Mouse (Mus musculus) liver, embryonic 11.5 days (tissue): Measurements from ENCODE around the gene Atp4a. TPM values are rescaled to one million over a fixed set of nuclear protein-coding genes. Genes with fewer than 3 reads are reported as not detected.
A peak's percentile ranks its signal among the peaks of the same experiment; 100 is the strongest.
"Not testable (repeated sequence)": the region's sequence is repeated elsewhere in the genome, so short reads cannot be mapped to it uniquely, and the experiment has no call there.

Experiments
- ATAC-seq: fragments of 200-750 bp; cut with Nextera tagmentation; replicated peaks from 2 replicates; pipeline ENCODE4 v1.8.0; 2017; ENCODE audit warnings: moderate number of reproducible peaks, mild to moderate bottlenecking, moderate TSS enrichment, moderate library complexity; ENCODE audit not compliant: low FRiP score
- DNase-seq: peaks from one replicate; pipeline ENCODE4 v3.0.0-alpha.2; 2017; ENCODE audit warnings: low spot score
- H3K27ac ChIP-seq: fragments of 300-500 bp; sonication (generic); 2 replicates; pipeline ENCODE4 v1.5.1; 2014; ENCODE audit warnings: mild to moderate bottlenecking, low read depth, low read length, control low read depth
- H3K27me3 ChIP-seq: fragments of 300-500 bp; sonication (generic); replicated peaks from 2 replicates; pipeline ENCODE4 v1.6.1; 2014; ENCODE audit warnings: low read length, mixed read lengths; ENCODE audit not compliant: control insufficient read depth, insufficient read depth
- H3K36me3 ChIP-seq: fragments of 300-500 bp; sonication (generic); 2 replicates; pipeline ENCODE4 v1.6.1; 2014; ENCODE audit warnings: mild to moderate bottlenecking, low read length, moderate library complexity, mixed read lengths; ENCODE audit not compliant: control insufficient read depth, insufficient read depth
- H3K4me1 ChIP-seq: fragments of 300-500 bp; sonication (generic); replicated peaks from 2 replicates; pipeline ENCODE4 v1.6.1; 2014; ENCODE audit warnings: low read length, mixed read lengths; ENCODE audit not compliant: control insufficient read depth, insufficient read depth
- H3K4me2 ChIP-seq: fragments of 300-500 bp; sonication (generic); 2 replicates; pipeline ENCODE4 v1.6.1; 2014; ENCODE audit warnings: mild to moderate bottlenecking, control low read depth, moderate library complexity
- H3K4me3 ChIP-seq: fragments of 300-500 bp; sonication (generic); 2 replicates; pipeline ENCODE4 v1.5.1; 2014; ENCODE audit warnings: low read depth, low read length, control low read depth
- H3K9ac ChIP-seq: fragments of 300-500 bp; sonication (generic); 2 replicates; pipeline ENCODE4 v1.6.1; 2014; ENCODE audit warnings: low read depth, low read length, control low read depth
- H3K9me3 ChIP-seq: fragments of 300-500 bp; sonication (generic); 2 replicates; pipeline ENCODE4 v1.6.1; 2016; ENCODE audit warnings: low read length, inconsistent platforms, mixed read lengths; ENCODE audit not compliant: control insufficient read depth
- WGBS: fragments of 180-500 bp; shearing (Covaris S2); extraction: QIAGEN DNeasy Blood & Tissue Kit; methylation state at CpG from one replicate; pipeline ENCODE4 v1.1.7; 2014; 5-methylcytosine and 5-hydroxymethylcytosine counted together
- polyA plus RNA-seq: library from polyadenylated mRNA; unstranded; fragments of >200 nt; fragmentation: Nextera tagmentation; extraction: Ambion mirVana; gene quantifications from 2 replicates; pipeline ENCODE4 v1.2.1, GENCODE M21; 2014

Gene Atp4a
- polyA plus RNA-seq, 1 experiment from 2014 or later, result 1.9 TPM

DNA sequence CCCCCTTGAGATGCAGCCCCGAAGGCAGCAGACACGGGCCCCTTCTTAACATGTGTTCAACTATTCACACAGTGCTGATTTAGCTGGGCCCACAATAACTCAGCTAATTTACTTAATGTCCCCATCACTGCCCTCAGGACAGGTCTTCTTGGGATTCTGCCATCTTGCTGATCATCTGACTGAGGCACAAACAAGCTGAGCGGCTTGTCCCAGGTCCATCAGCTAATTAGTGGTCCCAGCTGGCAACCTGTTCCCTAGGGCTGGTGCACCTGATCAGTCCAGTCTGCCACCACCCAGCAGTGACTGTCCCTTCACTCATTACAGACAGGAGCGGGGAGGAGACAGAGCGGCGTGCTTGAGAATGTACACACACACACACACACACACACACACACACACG lies 9.3 kb downstream of the Atp4a start:
- Histone ChIP-seq H3K4me2 (no peak overlapping the region), H3K9ac (no peak overlapping the region), H3K27ac (no peak overlapping the region), H3K36me3 (no peaks in the 10 kb centered on the region), H3K4me1 (peaks cover 13% of the 10 kb centered on the region), H3K27me3 (peaks cover 9% of the 10 kb centered on the region), H3K9me3 (no peaks in the 10 kb centered on the region), H3K4me3 (no peak overlapping the region)
- DNase-seq (no peak), ATAC-seq (no peak)
- 89% methylated on average over 7 of the region's 7 CpGs for WGBS

DNA sequence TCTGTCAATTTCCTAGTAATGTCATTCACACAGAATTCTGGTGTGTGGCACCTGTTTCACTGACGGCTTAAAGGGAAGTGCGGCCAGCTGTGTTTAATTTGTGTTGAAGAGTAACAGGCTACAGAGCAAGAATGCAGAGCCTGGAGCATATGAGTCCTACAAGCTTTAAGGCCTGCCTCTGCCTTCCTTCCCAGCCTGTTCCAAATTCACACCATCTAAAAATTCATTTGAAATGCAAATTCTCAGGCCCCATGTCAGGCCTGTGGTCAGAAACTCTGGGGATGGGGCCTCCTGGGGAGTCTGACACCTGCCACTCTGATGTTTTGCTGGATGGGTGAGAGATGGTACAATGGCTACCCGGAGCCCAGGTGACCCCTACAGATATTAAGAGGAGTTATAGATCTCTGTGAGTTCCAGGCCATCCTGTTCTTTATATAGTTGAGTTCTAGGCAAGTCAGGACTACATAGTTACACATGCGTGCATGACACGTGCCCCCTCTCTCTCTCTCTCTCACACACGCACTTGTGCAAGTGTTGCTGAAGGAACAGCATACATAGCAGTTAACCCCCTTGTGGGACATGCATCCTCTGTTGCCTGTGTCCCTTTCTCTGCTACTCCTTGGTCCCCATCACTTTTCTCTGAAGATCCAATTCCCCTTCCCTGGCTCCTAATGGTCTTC lies 11.4 kb downstream of the Atp4a start:
- Histone ChIP-seq H3K9me3 (no peaks in the 10 kb centered on the region), H3K27ac (no peak overlapping the region), H3K27me3 (no peaks in the 10 kb centered on the region), H3K4me1 (peaks cover 8% of the 10 kb centered on the region), H3K4me2 (no peak overlapping the region), H3K9ac (no peak overlapping the region), H3K36me3 (peaks cover 3% of the 10 kb centered on the region; the same call in 1 of the 2 replicates), H3K4me3 (no peak overlapping the region)
- 64% methylated on average over 6 of the region's 6 CpGs for WGBS
- DNase-seq (no peak), ATAC-seq (no peak)

GRCm38 (mm10) chr7:30728214-30728613 lies 16.2 kb downstream of the Atp4a start:
- Histone ChIP-seq H3K27me3 (no peaks in the 10 kb centered on the region), H3K4me2 (peak overlapping the region; percentile 93), H3K4me1 (peaks cover 17% of the 10 kb centered on the region), H3K9ac (peak overlapping the region; percentile 92), H3K27ac (no peak overlapping the region), H3K4me3 (peak overlapping the region; percentile 89), H3K36me3 (peaks cover 10% of the 10 kb centered on the region; the same call in 1 of the 2 replicates), H3K9me3 (no peaks in the 10 kb centered on the region)
- ATAC-seq, result no peak
- no peak for DNase-seq
- WGBS, result 71% methylated on average over 6 of the region's 6 CpGs

DNA sequence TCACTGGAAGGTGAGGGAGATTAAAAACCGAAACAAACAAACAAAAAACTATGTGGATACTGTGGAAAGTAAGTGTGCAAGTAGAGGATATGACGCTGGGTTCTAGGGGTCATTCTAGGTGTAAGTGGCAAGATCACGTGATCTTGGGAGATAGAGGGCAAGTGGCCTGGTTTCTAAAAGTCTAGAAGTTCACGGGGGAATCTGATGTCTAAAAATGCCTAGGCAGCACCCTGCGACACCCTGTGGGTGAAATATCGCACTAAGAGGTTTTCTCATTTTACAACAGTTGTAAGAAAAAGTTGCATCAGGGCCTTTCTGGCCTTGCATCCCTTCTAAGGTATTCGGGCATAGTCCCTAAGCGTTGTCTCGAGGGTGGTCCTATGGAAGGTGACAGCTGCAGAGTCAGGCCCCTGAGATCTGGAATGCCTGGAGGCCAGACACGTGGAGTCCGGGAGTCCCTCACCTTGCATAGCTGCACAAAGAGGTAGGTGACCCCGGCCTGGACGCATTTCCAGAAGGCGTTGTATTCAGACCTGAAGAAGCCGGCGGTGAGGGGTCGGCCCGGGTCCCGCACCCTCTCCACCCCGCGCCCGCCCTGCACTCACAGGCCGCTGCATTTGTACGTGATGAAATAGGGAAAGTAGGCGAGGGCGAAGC lies 16.9 kb downstream of the Atp4a start:
- H3K9ac ChIP-seq, result peak overlapping the region; percentile 92
- WGBS, result 7% methylated on average over 26 of the region's 26 CpGs
- H3K27me3 ChIP-seq, result no peaks in the 10 kb centered on the region
- peak overlapping the region; percentile 93 for H3K4me2 ChIP-seq
- peaks cover 11% of the 10 kb centered on the region; the same call in 1 of the 2 replicates for H3K36me3 ChIP-seq
- H3K4me3 ChIP-seq, result peak overlapping the region; percentile 89
- peaks cover 15% of the 10 kb centered on the region for H3K4me1 ChIP-seq
- ATAC-seq (peak; percentile 46), DNase-seq (no peak)
- H3K27ac ChIP-seq, result peak overlapping the region; percentile 88
- no peaks in the 10 kb centered on the region for H3K9me3 ChIP-seq

DNA sequence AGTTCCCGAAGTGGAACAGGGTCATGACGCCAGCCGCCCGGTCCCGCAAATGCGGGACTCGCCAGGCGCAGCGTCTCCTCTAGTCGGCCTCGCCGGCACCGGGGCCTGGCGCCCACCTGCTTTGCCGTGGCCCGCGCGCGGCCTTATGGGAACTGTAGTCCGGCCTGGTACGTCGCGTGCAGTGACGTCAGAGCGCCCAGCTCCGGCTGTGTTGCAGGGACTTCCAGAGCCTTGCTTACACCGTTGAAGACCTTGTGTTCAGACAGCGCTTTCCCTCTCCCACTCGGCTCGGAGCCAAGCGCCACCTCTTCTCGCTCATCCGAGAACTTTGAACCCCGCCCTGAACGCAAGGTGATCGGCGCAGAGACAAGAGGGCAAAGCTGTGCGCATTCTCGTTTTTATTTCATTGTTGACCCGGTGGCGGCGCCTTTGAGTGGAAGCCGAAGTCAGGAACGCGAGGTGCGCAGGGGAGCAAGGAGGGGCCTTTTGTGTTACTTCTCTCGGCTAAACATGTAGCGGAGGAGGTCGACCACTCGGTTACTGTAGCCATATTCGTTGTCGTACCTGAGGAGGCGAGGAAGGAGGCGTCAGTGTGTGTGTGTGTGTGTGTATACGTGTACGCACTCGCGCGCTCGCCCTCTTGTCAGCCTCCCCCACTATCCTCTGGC lies 17.5 kb downstream of the Atp4a start, which contains the start of gene Tmem147:
Gene Tmem147, minus strand, starts transcription at position 145 of the 668 bp plus-strand sequence.
- Histone ChIP-seq H3K4me2 (peak within 1 kb of the TSS; percentile 93), H3K9me3 (no peaks in the 10 kb centered on the region), H3K4me3 (peak within 1 kb of the TSS; percentile 89), H3K27ac (peak within 1 kb of the TSS; percentile 88), H3K4me1 (peaks cover 15% of the 10 kb centered on the region), H3K27me3 (no peaks in the 10 kb centered on the region), H3K36me3 (peaks cover 11% of the 10 kb centered on the region; the same call in 1 of the 2 replicates), H3K9ac (peak within 1 kb of the TSS; percentile 92)
- ATAC-seq, result peak; percentile 97
- DNase-seq, result peak; percentile 97
- under 1% methylated on average over 59 of the region's 60 CpGs for WGBS

GRCm38 (mm10) chr7:30730064-30730722 lies 18.2 kb downstream of the Atp4a start:
- 21% methylated on average over 20 of the region's 22 CpGs for WGBS

DNA sequence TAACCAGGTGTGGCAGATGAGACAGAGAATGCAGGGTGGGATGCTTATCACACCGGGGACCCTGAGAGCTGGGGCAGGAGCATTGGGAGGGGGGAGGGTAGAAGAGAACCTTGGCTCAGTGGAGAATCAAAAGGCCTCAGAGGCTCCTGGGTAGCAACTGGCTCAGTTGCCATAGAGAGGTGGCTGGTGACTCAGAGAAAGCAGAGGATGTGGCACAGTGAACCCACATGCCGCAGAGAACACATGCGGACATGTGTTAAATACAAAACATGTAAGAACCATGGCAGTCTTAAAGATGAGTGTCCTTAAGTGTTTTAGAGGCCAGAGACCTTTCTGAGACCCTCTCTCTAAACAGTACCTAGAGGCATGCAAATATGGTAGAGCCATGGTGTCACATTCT lies 24.2 kb downstream of the Atp4a start:
- 80% methylated on average over 3 of the region's 3 CpGs for WGBS
- DNase-seq, result no peak
- H3K4me1 ChIP-seq, result no peaks in the 10 kb centered on the region
- no peaks in the 10 kb centered on the region; the same call in 1 of the 2 replicates for H3K9me3 ChIP-seq
- H3K36me3 ChIP-seq, result peaks cover 7% of the 10 kb centered on the region
- H3K27me3 ChIP-seq, result no peaks in the 10 kb centered on the region
- no peak overlapping the region for H3K4me3 ChIP-seq
- ATAC-seq, result no peak
- no peak overlapping the region for H3K4me2 ChIP-seq
- no peak overlapping the region for H3K27ac ChIP-seq
- H3K9ac ChIP-seq, result no peak overlapping the region

More at GRCm38 (mm10) chr7:30730064-30730722, 18.2 kb downstream of the Atp4a start:
- H3K9me3 ChIP-seq, DNase-seq, H3K27me3 ChIP-seq, ATAC-seq: not testable (repeated sequence)
- Histone ChIP-seq H3K4me3 (peak overlapping the region; percentile 89), H3K9ac (peak overlapping the region; percentile 92), H3K36me3 (peaks cover 11% of the 10 kb centered on the region; the same call in 1 of the 2 replicates), H3K4me2 (peak overlapping the region; percentile 93), H3K27ac (peak overlapping the region; percentile 88), H3K4me1 (peaks cover 15% of the 10 kb centered on the region)

DNA sequence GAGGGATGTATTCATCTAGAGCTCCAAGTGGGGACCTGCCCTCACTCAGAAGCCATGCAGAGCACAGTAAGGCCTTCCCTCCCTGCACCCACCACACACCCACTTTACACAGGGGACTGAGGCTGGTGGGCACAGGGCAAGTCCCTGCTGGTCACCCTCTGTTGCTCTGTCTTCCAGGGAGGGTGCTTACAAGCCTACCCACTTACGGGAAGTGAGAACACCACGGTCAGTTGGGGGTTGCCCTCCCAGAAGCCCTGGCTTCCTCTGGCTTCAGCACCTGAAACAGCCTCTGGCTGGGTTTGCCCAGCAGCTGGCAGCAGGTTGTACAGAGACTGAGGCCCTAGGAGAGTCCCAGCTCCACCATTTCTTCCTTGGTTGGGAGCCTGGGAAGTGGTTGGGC lies 30.6 kb downstream of the Atp4a start:
- not testable (repeated sequence) for H3K36me3 ChIP-seq, DNase-seq, H3K9ac ChIP-seq, H3K27me3 ChIP-seq, H3K4me3 ChIP-seq, ATAC-seq, H3K4me2 ChIP-seq, H3K9me3 ChIP-seq, H3K4me1 ChIP-seq, H3K27ac ChIP-seq
- whole genome bisulfite sequencing, result 73% methylated on average over 2 of the region's 2 CpGs
